Mouse (Mus musculus) MEL (cell line): ENCODE results near the gene Fem1a. TPM values are rescaled to one million over a fixed set of nuclear protein-coding genes. Genes with fewer than 3 reads are reported as not detected.
A peak's percentile ranks its signal among the peaks of the same experiment; 100 is the strongest.

Experiments used
- DNase-seq: peaks from one replicate; pipeline ENCODE4 v3.0.0; 2011; ENCODE audit warnings: low read depth, low spot score
- H3K27ac ChIP-seq: 2 replicates; pipeline ENCODE4 v1.5.1; 2012; ENCODE audit warnings: low read depth, mild to moderate bottlenecking, control low read depth, low read length, moderate library complexity; ENCODE audit not compliant: control insufficient read depth
- H3K27me3 ChIP-seq, 2 experiments: fragments of 150-350 bp in 1 of 2; sonication (generic) in 1 of 2; 2 replicates each; pipeline ENCODE4 v1.6.1; 2012; ENCODE audit warnings: low read length in 2 of 2, mild to moderate bottlenecking in 2 of 2, improper control_type of control experiment in 1 of 2, moderate library complexity in 1 of 2; ENCODE audit not compliant: insufficient read depth in 2 of 2, control insufficient read depth in 1 of 2
- H3K36me3 ChIP-seq, 2 experiments: 2 replicates each; pipeline ENCODE4 v1.6.1; 2012 to 2014; ENCODE audit warnings: low read length in 2 of 2, improper control_type of control experiment in 1 of 2, inconsistent platforms in 1 of 2, mild to moderate bottlenecking in 1 of 2; ENCODE audit not compliant: insufficient read depth in 2 of 2, control insufficient read depth in 1 of 2
- H3K4me1 ChIP-seq, 2 experiments: fragments of 150-350 bp in 1 of 2; sonication (generic) in 1 of 2; 2 replicates each; pipeline ENCODE4 v1.6.1; 2012; ENCODE audit warnings: low read length in 2 of 2, improper control_type of control experiment in 1 of 2, mild to moderate bottlenecking in 1 of 2; ENCODE audit not compliant: insufficient read depth in 2 of 2, control insufficient read depth in 1 of 2
- H3K4me3 ChIP-seq, 2 experiments: fragments of 150-350 bp in 1 of 2; sonication (generic) in 1 of 2; 2 replicates each; pipeline ENCODE4 v1.5.1; 2012; ENCODE audit warnings: low read depth in 2 of 2, low read length in 2 of 2, mild to moderate bottlenecking in 2 of 2, moderate library complexity in 2 of 2, control low read depth in 1 of 2, improper control_type of control experiment in 1 of 2; ENCODE audit not compliant: control insufficient read depth in 1 of 2, insufficient read depth in 1 of 2
- H3K79me2 ChIP-seq: 2 replicates; pipeline ENCODE4 v1.6.1; 2012; ENCODE audit warnings: mild to moderate bottlenecking, low read length, moderate library complexity; ENCODE audit not compliant: control insufficient read depth, poor library complexity, insufficient read depth
- H3K9ac ChIP-seq: 2 replicates; pipeline ENCODE4 v1.6.1; 2012; ENCODE audit warnings: low read depth, mild to moderate bottlenecking, control low read depth, low read length, moderate library complexity; ENCODE audit not compliant: control insufficient read depth, poor library complexity, severe bottlenecking
- H3K9me3 ChIP-seq: fragments of 150-350 bp; sonication (generic); replicated peaks from 2 replicates; pipeline ENCODE4 v1.6.1; 2012; ENCODE audit warnings: mild to moderate bottlenecking, low read length, improper control_type of control experiment, moderate library complexity; ENCODE audit not compliant: insufficient read depth
- E2F4 ChIP-seq: IDR thresholded peaks from 2 replicates; pipeline ENCODE4 v1.6.1; 2011; ENCODE audit warnings: low read depth, low read length, improper control_type of control experiment, borderline replicate concordance
- ELF1 ChIP-seq: IDR thresholded peaks from 2 replicates; pipeline ENCODE4 v1.6.1; 2014; ENCODE audit warnings: low read depth, mild to moderate bottlenecking, inconsistent platforms, low read length, improper control_type of control experiment, moderate library complexity
- EP300 ChIP-seq, 2 experiments: IDR thresholded peaks; 2 replicates each; pipeline ENCODE4 v1.6.1; 2011; ENCODE audit warnings: improper control_type of control experiment in 2 of 2, low read length in 2 of 2, low read depth in 1 of 2, mild to moderate bottlenecking in 1 of 2
- ETS1 ChIP-seq: IDR thresholded peaks from 2 replicates; pipeline ENCODE4 v1.6.1; 2012; ENCODE audit warnings: low read depth, mild to moderate bottlenecking, inconsistent platforms, low read length, improper control_type of control experiment, moderate library complexity
- GABPA ChIP-seq: IDR thresholded peaks from 2 replicates; pipeline ENCODE4 v1.6.1; 2012; ENCODE audit warnings: low read depth, mild to moderate bottlenecking, inconsistent platforms, low read length, improper control_type of control experiment, moderate library complexity
- GATA1 ChIP-seq: IDR thresholded peaks from 2 replicates; pipeline ENCODE4 v1.6.1; 2011; ENCODE audit warnings: low read depth, low read length, improper control_type of control experiment
- HCFC1 ChIP-seq: IDR thresholded peaks from 2 replicates; pipeline ENCODE4 v1.6.1; 2012; ENCODE audit warnings: low read depth, mild to moderate bottlenecking, inconsistent platforms, low read length, improper control_type of control experiment, moderate library complexity
- JUND ChIP-seq: IDR thresholded peaks from 2 replicates; pipeline ENCODE4 v1.6.1; 2011; ENCODE audit warnings: low read depth, mild to moderate bottlenecking, improper control_type of control experiment, low read length
- KAT2A ChIP-seq: conservative IDR thresholded peaks from 2 replicates; pipeline ENCODE4 v1.6.1; 2012; ENCODE audit warnings: low read depth, low read length, improper control_type of control experiment, inconsistent platforms
- MAFK ChIP-seq: IDR thresholded peaks from 2 replicates; pipeline ENCODE4 v1.6.1; 2011; ENCODE audit warnings: low read depth, mild to moderate bottlenecking, low read length, improper control_type of control experiment, borderline replicate concordance
- MAX ChIP-seq: IDR thresholded peaks from 2 replicates; pipeline ENCODE4 v1.6.1; 2011; ENCODE audit warnings: low read length, improper control_type of control experiment
- MAZ ChIP-seq: IDR thresholded peaks from 2 replicates; pipeline ENCODE4 v1.6.1; 2012; ENCODE audit warnings: low read depth, mild to moderate bottlenecking, inconsistent platforms, low read length, improper control_type of control experiment
- MEF2A ChIP-seq: IDR thresholded peaks from 2 replicates; pipeline ENCODE4 v1.6.1; 2014; ENCODE audit warnings: low read depth, mild to moderate bottlenecking, inconsistent platforms, low read length, improper control_type of control experiment; ENCODE audit not compliant: poor library complexity, insufficient replicate concordance, severe bottlenecking; ENCODE audit errors: extremely low read depth
- MXI1 ChIP-seq: IDR thresholded peaks from 2 replicates; pipeline ENCODE4 v1.6.1; 2011; ENCODE audit warnings: mild to moderate bottlenecking, low read depth, low read length, improper control_type of control experiment
- MYB ChIP-seq: IDR thresholded peaks from 2 replicates; pipeline ENCODE4 v1.6.1; 2011; ENCODE audit warnings: mild to moderate bottlenecking, low read depth, low read length, improper control_type of control experiment
- MYC ChIP-seq: IDR thresholded peaks from 2 replicates; pipeline ENCODE4 v1.6.1; 2011; ENCODE audit warnings: low read depth, mild to moderate bottlenecking, low read length, improper control_type of control experiment, moderate library complexity
- NELFE ChIP-seq: IDR thresholded peaks from 2 replicates; pipeline ENCODE4 v1.6.1; 2011; ENCODE audit warnings: low read depth, low read length, improper control_type of control experiment
- NRF1 ChIP-seq: IDR thresholded peaks from 2 replicates; pipeline ENCODE4 v1.6.1; 2014; ENCODE audit warnings: low read depth, mild to moderate bottlenecking, inconsistent platforms, low read length, improper control_type of control experiment, moderate library complexity; ENCODE audit not compliant: poor library complexity, insufficient read depth, severe bottlenecking
- POLR2AphosphoS2 ChIP-seq: IDR thresholded peaks from 2 replicates; pipeline ENCODE4 v1.6.1; 2011; ENCODE audit warnings: low read length, improper control_type of control experiment
- POLR2AphosphoS5 ChIP-seq: IDR thresholded peaks from 2 replicates; pipeline ENCODE4 v1.6.1; 2012; ENCODE audit warnings: low read depth, borderline replicate concordance, mild to moderate bottlenecking, inconsistent platforms, low read length, moderate library complexity, mixed read lengths
- RCOR1 ChIP-seq: IDR thresholded peaks from 2 replicates; pipeline ENCODE4 v1.6.1; 2012; ENCODE audit warnings: low read depth, mild to moderate bottlenecking, inconsistent platforms, low read length, improper control_type of control experiment
- SIN3A ChIP-seq: IDR thresholded peaks from 2 replicates; pipeline ENCODE4 v1.6.1; 2012; ENCODE audit warnings: low read length, improper control_type of control experiment, inconsistent platforms
- TBP ChIP-seq: IDR thresholded peaks from 2 replicates; pipeline ENCODE4 v1.8.0; 2011; ENCODE audit warnings: low read depth, low read length, improper control_type of control experiment
- UBTF ChIP-seq: IDR thresholded peaks from 2 replicates; pipeline ENCODE4 v1.6.1; 2012; ENCODE audit warnings: low read depth, mild to moderate bottlenecking, inconsistent platforms, low read length, improper control_type of control experiment, moderate library complexity, borderline replicate concordance; ENCODE audit not compliant: insufficient read depth
- USF2 ChIP-seq, 2 experiments: IDR thresholded peaks; 2 replicates each; pipeline ENCODE4 v1.6.1; 2011 to 2012; ENCODE audit warnings: improper control_type of control experiment in 2 of 2, low read length in 2 of 2, borderline replicate concordance in 1 of 2, inconsistent platforms in 1 of 2, low read depth in 1 of 2, mild to moderate bottlenecking in 1 of 2; ENCODE audit not compliant: insufficient read depth in 1 of 2
- ZC3H11A ChIP-seq: IDR thresholded peaks from 2 replicates; pipeline ENCODE4 v1.6.1; 2012; ENCODE audit warnings: low read depth, mild to moderate bottlenecking, inconsistent platforms, low read length, improper control_type of control experiment
- ZKSCAN1 ChIP-seq: IDR thresholded peaks from 2 replicates; pipeline ENCODE4 v1.6.1; 2012; ENCODE audit warnings: low read depth, mild to moderate bottlenecking, inconsistent platforms, low read length, improper control_type of control experiment, moderate library complexity
- ZMIZ1 ChIP-seq: IDR thresholded peaks from 2 replicates; pipeline ENCODE4 v1.6.1; 2012; ENCODE audit warnings: low read depth, mild to moderate bottlenecking, inconsistent platforms, low read length, improper control_type of control experiment, moderate library complexity
- ZNF384 ChIP-seq: IDR thresholded peaks from 2 replicates; pipeline ENCODE4 v1.6.1; 2012; ENCODE audit warnings: low read depth, mild to moderate bottlenecking, inconsistent platforms, low read length, improper control_type of control experiment
- polyA plus RNA-seq, 2 experiments: library from polyadenylated mRNA; stranded (reverse) in 1 of 2; unstranded in 1 of 2; fragments of >175 nt in 1 of 2; fragments of >200 nt in 1 of 2; gene quantifications; 2 replicates each; pipeline versions ENCODE4 v1.2.1 to v1.2.4; 2012; ENCODE audit warnings: low replicate concordance in 2 of 2, low read depth in 1 of 2; ENCODE audit not compliant: insufficient read length in 2 of 2, insufficient read depth in 1 of 2, missing spikeins in 1 of 2
- total RNA-seq: library from RNA; depleted of rRNA; stranded (reverse); fragments of 300-350 nt; gene quantifications from 2 replicates; pipeline ENCODE4 v1.2.3, GENCODE M21; 2012

The Fem1a gene
- total and polyA plus RNA-seq, 3 experiments, result 17.1 to 21.5 TPM; not detected in 1

- no peak for TF ChIP-seq KAT2A
These were observed 33.0 kb downstream of the Fem1a start (continued) for GRCm38 (mm10) chr17:56289371-56290331.

- peaks cover 0 to 21% of the 10 kb centered on the region in 2 experiments; a peak in 2 of 4 replicates for H3K36me3 ChIP-seq
- peak; percentile 96 for DNase-seq
- H3K27me3 ChIP-seq, result no peaks in the 10 kb centered on the region
- H3K4me3 ChIP-seq, result peak overlapping the region; percentile 60 to 93
- H3K9ac ChIP-seq, result peak overlapping the region; percentile 65
- H3K79me2 ChIP-seq, result no peaks in the 10 kb centered on the region; the same call in 1 of the 2 replicates
- H3K27ac ChIP-seq, result peak overlapping the region; percentile 82
- no peaks in the 10 kb centered on the region for H3K9me3 ChIP-seq
- H3K4me1 ChIP-seq, result peaks cover 6 to 36% of the 10 kb centered on the region in 2 experiments; a peak in 3 of 4 replicates
- TF ChIP-seq MAX (peak; percentile 50; the same call in 1 of the 2 replicates), SIN3A (no peak; the same call in none of the 2 replicates), E2F4 (no peak), MEF2A (no peak), MYC (no peak; the same call in 1 of the 2 replicates), RCOR1 (0 out of 2 replicates have a peak, but pooled peaks have one; percentile 15), ZMIZ1 (peak; percentile 64), GABPA (no peak), MAFK (no peak), ZC3H11A (no peak), KAT2A (0 out of 2 replicates have a peak, but pooled peaks have one; percentile 23), UBTF (no peak), TBP (peak; percentile 59), USF2 (IDR thresholded peaks at IDR 0.05; ENCODE audit: borderline replicate concordance in 1 of 2, insufficient read depth in 1 of 2, low read depth in 1 of 2, low read length in 2 of 2) (no peak), JUND (no peak), NELFE (peak; percentile 46), POLR2AphosphoS5 (no peak), EP300 (IDR thresholded peaks at IDR 0.05; ENCODE audit: low read depth in 1 of 2, low read length in 2 of 2) (no peak), ELF1 (peak; percentile 69), HCFC1 (peak; percentile 69; the same call in 1 of the 2 replicates), NRF1 (0 out of 2 replicates have a peak, but pooled peaks have one; percentile 15), POLR2AphosphoS2 (peak; percentile 44; the same call in 1 of the 2 replicates), ETS1 (no peak), MXI1 (peak; percentile 57; the same call in 1 of the 2 replicates), GATA1 (no peak), ZNF384 (0 out of 2 replicates have a peak, but pooled peaks have one; percentile 25), ZKSCAN1 (no peak), MAZ (peak; percentile 61; the same call in 1 of the 2 replicates), MYB (no peak)
These were observed 34.0 kb downstream of the Fem1a start for GRCm38 (mm10) chr17:56290388-56291170.
